Mouse (Mus musculus): ENCODE results near the gene Nudt17.

The Nudt17 gene

DNA sequence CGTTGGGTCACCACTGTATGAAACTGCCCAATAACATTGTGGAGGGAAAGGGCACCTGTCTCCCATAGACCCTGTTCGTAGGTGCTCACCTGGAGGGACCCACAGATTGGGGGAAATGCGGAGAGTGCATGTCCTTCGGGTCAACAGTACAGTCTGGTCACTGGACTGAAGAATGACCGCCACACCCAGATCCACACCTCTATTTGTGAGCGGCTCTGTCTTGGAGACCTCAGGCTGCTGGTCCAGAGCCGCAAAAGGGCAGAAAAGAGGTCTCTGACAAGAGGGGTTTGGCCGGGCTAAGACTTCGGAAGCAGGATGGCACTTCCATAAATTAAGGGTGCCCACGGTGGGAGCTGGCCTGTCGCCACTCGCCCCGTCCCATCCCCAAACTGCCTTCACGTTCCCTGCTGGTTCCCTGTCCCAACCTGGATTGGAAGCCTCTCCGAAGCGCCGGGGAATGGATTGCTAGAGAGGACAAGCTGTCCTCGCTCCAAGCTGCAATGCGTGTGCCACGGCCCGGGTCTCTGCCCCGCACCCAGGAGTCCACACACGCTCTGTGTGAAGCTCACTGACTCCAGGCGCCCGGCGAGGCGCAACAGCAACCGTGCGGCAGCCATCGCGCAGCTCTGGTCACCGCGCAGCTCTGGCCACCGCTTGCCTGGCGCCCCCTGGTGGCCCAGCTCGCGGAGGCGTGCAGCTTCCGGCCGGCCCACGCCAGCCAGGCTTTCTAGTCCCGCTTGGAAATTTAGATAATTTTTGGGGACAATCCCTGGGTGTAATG, at the start of gene Nudt17:
TSS of gene Nudt17 (minus strand) at position 660 of the 781 bp plus-strand sequence.
- CTCF ChIA-PET = no interaction called here

DNA sequence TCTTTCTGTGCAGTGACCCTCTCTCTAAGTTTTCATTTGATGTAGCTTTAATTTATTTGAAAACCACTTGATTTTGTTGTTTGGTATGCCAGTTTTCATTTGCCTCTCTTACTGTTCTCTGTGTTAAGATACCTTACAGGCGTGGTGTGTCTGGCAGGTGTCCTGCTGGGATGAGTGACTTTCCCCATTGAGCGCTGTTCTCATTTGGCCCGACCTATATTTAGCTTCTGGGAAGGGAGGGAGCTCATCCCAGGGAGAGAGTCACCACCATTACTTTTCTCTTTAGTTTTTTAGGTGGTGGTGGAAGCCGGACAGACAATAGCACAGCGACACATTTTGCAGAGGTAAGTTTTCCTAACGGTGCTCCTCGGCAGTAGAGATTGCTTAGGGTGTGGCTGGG, 49.3 kb upstream of the Nudt17 start:
- CTCF ChIA-PET = no interaction called here

DNA sequence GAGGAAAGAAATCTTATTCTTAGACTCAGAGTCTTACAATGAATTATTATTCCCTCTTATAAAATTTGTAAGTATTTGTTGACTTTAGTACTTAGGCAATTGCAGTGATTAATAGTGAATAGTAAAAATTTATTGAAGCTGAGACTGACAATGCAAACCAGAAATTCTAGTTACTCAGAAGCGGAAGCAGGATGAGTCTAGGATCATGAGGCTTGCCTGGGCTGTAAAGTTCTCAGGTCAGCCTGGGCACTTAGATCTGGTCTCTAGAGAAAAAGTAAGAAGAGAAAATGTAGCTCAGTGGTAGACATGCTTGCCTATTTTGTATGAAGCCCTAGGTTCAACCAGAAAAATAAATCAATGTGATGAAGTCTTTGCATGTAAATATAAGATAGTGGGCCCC, 47.6 kb upstream of the Nudt17 start:
- CTCF ChIA-PET = no interaction called here

DNA sequence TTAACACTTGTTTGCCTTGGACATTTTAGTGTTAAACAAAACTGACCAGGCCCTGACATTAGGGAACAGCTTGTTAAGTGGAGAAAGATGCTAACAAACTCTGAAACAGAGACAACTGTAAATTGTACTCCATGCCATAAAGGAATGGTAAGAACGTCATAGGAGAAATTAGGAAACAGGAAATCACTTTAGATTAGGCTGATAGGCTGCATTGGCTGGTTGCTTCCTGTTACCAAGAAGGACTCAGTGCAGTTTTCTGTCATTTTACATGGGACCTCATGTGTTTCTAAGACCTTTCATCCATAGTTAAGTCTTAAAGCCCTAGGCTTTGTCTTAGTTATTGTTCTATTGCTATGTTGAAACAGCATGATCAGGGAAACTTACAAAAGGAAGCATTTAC, 38.5 kb upstream of the Nudt17 start:
- CTCF ChIA-PET = no interaction called here

DNA sequence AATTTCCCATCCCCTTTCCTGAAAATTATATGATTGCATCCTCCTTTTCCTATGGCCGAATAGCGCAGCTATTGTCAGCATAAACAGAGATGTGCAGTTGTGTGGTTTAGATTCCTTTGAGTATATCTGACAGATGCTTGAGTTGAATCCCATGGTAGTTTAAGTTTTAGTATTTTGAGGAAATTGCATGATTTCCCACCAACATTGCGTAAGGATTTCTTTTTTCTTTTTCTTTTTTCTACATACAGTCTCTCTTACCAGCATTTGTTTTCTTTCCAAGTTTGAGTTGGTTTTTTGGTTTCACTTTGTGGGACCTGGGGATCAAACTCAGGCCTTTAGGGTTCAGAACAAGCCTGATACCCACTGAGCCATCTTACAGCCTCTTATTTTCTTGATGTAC, 36.0 kb upstream of the Nudt17 start:
- CTCF ChIA-PET = no interaction called here

DNA sequence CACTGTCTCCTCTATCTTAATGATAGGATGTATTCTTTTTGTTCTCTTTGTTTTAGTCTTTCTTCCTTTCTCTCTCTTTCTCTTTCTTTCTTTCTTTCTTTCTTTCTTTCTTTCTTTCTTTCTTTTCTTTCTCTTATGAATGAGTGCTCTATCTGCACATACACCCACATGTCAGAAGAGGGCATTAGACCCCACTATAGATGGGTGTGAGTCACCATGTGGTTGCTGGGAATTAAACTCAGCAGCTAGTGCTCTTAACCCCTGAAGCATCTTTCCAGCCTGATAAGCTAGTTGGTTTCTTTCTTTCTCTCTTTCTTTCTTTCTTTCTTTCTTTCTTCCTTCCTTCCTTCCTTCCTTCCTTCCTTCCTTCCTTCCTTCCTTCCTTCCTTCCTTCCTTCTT, 31.9 kb upstream of the Nudt17 start:
- CTCF ChIA-PET = interaction anchor here (0.7 kb wide), 1 partner anchor 33 kb away, joined by 3 read pairs; no protein-coding TSS in a partner anchor

DNA sequence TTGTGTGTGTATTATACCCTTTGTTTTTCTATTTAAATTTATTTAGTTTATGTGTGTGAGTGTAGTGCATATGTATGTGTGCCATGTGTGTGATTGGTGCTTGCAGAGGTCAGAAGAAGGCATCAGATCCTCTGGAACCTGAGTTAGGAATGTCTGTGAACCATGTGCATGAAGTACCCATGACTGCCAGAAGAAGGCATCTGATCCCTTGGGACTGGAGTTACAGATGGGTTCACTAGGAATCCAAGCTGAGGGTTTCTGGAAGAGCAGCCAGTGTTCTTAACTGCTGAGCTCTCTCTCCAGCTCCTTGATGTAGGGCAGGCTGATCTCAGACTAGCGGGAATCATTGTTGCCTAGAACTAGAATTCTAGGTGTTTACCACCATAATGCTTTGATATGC, 29.6 kb upstream of the Nudt17 start:
- CTCF ChIA-PET = interaction anchor here (0.6 to 0.7 kb wide), 2 partner anchors 9 to 12 kb away, joined by 4 to 19 read pairs; no protein-coding TSS in a partner anchor

DNA sequence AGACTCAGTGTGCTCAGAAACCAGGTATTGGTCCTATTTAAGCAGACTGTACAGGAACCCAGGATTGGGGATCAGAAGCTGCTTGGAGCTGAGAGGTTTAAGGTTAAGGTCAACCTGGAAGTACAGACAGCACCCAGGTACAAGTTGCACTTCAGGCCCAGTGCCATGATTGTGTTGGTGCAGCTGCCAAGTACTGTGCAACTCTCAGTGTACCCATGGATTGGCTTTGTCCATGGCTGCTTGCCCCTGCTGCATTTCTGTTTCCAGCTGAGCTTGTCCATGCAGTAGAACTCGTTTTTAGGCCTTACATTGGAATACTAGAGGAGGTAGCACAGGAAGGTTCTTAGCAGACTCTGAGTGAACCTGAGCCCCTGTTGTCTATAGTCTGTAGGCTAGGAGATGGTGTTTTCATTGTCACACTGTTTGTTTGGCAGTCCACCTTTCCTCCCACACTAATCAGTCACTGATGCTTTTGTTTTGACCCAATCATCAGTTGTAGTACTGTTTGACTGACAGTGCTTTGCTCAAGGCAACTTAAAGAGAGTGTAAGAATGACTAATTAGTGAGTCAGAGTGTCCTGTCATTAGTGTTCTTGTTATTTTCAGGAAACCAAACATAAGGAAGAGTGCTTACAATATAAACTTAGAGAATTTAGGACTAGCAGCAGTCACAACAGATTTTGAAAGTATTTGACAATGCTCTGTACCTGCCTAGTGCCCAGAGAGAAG, 28.8 kb upstream of the Nudt17 start:
- CTCF ChIA-PET = no interaction called here

DNA sequence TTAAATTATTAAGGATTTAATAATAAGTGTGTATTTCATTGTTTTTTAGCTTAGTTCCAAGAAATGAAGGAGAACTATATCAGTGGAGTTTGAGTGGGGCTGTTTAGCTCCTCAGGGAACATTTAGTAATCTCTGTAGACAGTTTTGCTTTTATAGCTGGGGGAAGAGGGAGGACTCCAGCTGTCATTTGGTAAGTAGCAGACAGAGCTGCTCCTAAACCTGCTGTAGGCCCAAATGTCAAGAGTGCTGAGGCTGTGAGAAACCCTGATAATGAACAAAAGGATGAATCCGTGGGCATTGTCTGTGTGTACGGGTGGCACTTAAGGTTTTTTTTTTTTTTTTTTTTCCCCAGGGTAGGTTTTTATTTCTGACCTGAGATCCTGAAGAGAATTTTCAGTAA, 26.8 kb upstream of the Nudt17 start:
- CTCF ChIA-PET = no interaction called here

DNA sequence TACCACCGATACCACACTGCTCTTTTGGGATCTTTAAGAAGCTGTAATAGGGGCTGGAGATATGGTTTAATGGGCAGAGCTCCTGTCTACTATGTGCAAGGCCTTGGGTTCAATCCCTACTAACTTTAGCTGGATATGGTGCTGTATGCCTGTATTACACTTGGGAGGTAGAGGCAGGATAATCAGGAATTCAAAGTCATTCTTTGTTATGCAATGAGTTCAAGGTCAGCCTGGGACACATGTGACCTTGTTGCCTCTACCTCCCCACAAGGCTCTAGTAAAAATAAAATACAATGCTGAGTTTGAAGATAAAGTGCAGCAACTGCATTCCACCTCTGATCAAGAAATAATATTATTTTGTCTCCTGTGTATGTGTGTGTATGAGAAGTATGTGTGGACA, 25.6 kb upstream of the Nudt17 start:
- CTCF ChIA-PET = interaction anchor here (1.1 kb wide), 1 partner anchor 31 kb away, joined by 3 read pairs; no protein-coding TSS in a partner anchor

DNA sequence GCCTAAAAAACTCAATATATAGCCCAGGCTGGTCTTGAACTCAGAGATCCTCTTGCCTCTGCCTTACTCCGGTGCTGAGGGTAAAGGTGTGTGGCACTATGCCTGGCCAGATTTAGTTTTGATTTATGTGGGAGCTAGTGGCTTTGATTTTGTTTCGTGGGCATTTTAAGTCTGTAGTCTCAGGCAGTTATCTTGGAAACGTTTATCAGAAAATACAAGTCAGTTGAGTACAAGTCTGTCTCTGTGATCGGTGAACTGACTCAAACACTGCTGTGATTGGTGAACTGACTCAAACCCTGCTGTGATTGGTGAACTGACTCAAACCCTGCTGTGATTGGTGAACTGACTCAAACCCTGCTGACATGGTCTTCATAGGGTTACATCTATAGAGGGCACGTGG, 22.4 kb upstream of the Nudt17 start:
- CTCF ChIA-PET = no interaction called here

DNA sequence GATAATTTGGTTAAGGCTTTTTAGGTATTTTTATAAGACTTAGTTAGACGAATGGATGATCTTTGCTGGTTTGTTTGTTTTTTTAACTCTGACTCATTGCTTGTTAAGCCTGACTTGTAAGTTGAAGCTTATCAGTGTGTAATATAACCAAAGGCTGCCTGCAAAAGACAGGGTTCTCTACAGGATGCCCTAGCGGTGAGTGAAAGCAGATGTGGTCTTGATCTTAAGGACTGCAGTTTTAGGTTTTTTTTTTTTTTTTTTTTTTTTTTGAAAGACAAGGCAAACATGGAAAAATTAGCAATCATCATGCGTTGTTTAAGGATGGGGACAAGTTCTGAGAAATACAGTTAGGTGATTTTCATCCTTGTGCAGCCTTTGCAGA, 21.0 kb upstream of the Nudt17 start:
- CTCF ChIA-PET = interaction anchor here (0.7 to 1.2 kb wide), 2 partner anchors 8 to 828 kb away, joined by 6 to 19 read pairs; no protein-coding TSS in a partner anchor

DNA sequence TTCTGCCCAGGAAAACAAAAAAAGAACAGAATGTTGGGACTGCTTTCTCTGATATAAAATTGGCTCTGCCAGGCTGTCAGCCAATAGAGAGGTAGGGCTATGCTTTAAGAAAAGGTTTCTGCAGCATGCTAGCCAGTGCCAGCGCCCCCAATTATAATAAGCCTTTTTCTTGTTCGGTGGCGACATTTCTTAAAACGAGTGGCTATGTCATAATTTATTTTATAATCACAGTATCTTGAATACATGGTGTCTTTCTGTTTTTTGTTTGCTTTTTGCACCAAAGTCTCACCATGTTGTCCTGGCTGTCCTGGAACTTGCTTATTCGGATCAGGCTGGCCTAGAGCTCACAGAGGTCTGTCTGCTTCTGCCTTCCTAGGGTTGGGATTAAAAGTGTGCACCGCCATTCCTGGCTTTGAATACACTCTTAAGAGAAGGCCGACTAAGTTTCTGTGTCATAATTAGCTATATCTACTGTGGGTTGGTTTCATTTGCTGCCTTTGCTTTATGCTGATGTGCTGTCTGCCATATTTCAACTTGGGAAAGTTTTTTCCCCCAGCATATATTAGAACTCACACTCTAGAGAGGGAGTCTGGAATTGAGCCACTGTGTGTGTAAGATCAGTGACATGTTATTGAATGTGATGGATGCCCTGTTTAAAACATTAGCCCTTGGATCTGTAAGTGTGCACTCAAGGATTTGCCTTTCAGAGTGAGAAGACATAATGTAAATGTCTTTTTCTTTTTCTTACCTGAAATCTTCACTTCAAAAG, 20.5 kb upstream of the Nudt17 start:
- CTCF ChIA-PET = interaction anchor here (0.7 to 1.2 kb wide), 2 partner anchors 9 to 828 kb away, joined by 6 to 19 read pairs; no protein-coding TSS in a partner anchor

DNA sequence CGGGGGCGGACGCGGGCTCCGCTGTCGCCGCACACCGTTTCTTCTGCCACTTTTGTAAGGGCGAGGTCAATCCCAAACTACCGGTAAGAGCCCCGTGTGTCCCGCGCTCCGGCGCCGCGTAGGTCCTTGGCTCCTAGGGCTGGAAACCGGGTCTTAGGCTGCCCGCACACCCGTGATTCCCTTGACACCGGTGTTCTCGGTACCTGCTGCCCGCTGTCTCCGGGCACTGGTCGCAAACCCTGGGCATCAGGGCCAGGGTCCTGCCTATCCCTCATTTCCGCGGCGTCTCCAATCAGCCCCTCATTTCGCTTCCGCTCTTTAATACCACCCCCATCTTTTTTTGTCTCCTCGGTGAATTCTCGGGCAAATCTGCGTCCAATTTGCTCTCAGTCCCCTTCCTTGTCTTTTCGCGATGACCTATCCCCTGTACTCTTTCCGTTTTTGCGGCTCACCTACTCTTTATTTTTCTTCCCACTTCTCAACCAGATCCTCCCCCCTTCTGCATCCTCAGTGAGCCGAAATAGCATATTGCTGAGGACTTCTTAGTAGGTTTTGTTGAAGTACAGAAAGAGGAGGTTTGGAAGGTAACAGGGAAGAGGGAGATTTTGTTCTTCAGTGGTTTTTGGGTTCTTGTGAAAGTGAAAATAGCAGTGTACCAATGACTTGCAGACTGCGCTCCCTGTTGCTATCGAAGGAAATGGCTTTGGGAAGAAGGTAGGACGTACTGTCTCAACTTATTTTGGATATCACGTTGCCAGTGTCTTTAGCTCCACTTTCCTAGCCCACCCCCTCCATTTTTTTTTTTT, 19.7 kb upstream of the Nudt17 start:
- CTCF ChIA-PET = no interaction called here

DNA sequence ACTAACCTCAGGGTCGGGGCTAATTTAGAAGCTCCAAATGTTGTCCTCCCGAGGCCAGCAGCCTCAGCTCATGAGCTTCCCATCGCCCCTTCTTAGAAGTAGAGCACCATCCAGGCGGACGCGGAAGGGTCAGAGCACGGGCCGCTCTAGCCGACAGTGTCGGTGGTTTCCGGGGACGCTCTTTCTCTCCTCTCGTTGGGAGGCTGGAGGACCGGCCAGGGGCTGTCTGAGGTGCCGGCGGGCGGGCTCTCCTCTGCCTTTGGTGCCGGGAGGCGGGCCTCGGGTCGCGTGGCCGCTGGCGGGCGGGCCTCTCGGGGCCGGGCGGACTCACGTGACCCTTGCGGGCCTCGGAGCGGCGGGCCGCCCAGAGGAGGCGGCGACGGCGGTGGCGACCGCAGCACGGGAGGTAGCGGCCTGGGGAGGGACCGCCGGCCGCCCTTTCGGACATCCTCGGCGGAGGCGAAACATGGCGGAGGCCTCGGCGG, 19.0 kb upstream of the Nudt17 start, which contains the start of the genes Polr3c and Rnf115:
TSS of gene Polr3c (minus strand) at position 286 of the 485 bp plus-strand sequence.
TSS of gene Rnf115 (plus strand) at position 322 of the 485 bp plus-strand sequence.
- CTCF ChIA-PET = interaction anchor here (0.6 to 0.7 kb wide), 2 partner anchors 62 to 119 kb away, joined by 4 read pairs; no protein-coding TSS in a partner anchor

DNA sequence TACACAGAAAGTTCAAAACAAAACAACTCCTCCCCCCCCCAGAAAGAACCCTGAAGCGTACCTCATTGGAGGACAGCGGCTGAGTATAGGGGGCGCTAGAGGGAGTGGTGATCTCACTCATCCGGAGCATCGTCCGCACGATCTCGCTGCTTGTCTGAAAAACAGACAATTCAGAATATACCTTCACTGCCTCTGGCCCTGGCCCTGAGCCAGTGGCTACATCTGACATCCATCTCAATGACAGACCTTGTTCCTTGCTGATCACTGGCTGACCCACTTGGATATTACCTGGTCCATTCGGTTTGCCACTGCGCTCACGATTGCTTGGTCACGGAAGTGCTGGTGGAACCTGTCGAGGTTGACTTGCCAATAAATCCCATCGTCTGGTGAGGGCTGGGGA, 10.8 kb upstream of the Nudt17 start:
- CTCF ChIA-PET = no interaction called here

DNA sequence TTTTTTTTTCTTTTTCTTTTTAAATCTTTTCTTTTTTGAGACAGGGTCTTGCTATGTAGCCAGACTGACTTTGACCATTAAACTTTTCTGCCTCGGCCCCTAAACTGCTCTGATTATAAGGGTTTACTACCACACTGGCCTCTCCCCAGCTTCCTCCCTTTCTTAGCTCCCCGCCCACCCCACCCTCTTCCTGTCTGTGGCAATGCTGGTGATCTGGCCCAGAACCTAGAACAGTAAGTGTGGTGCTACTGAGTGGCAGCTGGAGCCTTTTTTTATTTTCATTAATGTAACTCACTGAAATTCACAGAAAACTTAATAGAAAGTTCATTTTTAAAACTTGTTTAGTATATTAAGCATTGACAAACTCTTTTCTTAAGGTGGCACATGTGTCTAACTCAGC, 7.5 kb upstream of the Nudt17 start:
- CTCF ChIA-PET = no interaction called here

DNA sequence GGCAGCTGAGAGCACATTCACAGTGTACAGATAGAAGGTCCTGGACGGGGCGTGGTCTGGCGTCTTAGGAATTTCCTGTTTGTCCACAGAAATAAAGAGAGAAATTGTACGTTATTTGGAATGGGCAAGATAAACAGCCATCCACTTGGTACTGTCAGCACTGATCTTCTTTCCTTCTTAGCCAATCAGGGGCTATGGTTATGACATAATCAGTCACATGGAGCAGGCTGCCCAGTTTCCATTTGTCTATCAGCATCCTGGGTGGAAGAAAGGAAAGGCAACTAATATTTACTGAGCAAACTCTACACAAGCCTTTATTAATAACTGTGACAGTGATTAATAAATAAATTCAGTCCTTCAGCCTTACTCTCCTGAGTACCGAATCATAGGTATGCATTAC, 5.9 kb upstream of the Nudt17 start:
- CTCF ChIA-PET = interaction anchor here (0.5 kb wide), 1 partner anchor 16 kb away, joined by 3 read pairs; no protein-coding TSS in a partner anchor

DNA sequence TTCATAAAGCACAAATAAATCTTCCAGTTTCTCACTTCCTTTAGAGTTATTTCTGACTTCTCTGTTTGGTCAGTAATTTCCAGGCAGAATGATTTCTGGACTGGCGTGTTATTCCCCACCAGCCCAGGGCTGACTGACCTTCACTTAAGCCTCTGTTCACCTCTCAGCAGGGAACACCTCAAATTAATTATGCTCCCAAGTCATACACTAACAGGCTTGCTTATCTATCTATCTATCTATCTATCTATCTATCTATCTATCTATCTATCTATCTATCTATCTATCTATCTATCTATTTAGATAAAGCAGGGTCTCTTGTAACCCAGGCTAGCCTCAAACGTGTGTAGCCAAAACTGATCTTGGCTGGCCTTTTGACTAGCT, 312 bp upstream of the Nudt17 start:
- CTCF ChIA-PET = no interaction called here

DNA sequence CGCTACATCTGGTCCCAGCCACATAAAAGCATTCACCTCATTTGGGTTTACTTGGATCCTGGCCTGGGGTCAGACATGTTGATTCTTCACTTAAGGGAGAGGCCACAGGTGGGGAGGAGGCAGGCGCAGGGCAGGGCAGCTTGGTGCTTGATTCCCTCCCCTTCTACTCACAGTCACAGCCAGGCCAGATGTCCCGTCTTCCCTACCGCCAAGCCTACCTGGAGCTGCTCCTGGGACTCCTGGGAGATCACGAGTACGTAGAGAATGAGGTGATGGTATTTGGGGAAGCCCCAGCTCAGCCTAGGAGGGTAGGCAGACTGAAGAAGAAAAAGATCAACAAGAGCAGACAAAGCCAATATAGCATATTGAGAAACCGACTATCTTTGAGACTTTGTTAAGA, 1.4 kb downstream of the Nudt17 start:
- CTCF ChIA-PET = interaction anchor here (0.5 kb wide), 1 partner anchor 1796 kb away, joined by 6 read pairs; no protein-coding TSS in a partner anchor

DNA sequence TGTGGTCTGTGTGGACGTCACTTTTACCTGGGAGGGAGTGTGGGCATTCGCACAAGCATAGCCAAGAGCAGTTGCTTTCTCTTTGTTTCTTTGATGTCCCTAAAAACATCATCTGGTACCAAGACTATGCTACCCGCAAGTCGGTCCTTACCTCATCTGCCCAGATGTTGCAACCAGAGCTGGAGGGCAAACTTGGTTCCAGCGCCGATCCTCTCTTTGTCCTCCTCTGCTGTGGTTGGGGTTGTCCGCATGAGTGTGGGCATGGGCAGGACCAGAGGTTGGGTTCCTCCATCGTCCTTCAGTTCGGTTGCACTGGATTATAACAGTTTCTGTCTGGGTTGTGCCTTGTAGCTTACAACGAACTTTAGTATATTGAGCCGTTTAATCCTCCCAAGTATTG, 2.1 kb downstream of the Nudt17 start:
- CTCF ChIA-PET = no interaction called here
